Mouse (Mus musculus) embryonic facial prominence, embryonic 13.5 days (tissue): ENCODE measurements around the gene Sik2. TPM values are rescaled to one million over a fixed set of nuclear protein-coding genes. Genes with fewer than 3 reads are reported as not detected.

ENCODE experiments used
- ATAC-seq: fragments of 200-750 bp; cut with Nextera tagmentation; 2 replicates; pipeline ENCODE4 v1.8.0; 2017; ENCODE audit warnings: low read depth; ENCODE audit not compliant: insufficient number of reproducible peaks, insufficient read depth, low FRiP score, low TSS enrichment
- H3K27ac ChIP-seq: fragments of 300-500 bp; sonication (generic); 2 replicates; pipeline ENCODE4 v1.5.1; 2015; ENCODE audit warnings: moderate library complexity, mild to moderate bottlenecking, inconsistent platforms
- H3K27me3 ChIP-seq: fragments of 300-500 bp; sonication (generic); 2 replicates; pipeline ENCODE4 v1.6.1; 2015; ENCODE audit warnings: mild to moderate bottlenecking, inconsistent platforms
- H3K36me3 ChIP-seq: fragments of 300-500 bp; sonication (generic); 2 replicates; pipeline ENCODE4 v1.6.1; 2015; ENCODE audit warnings: mild to moderate bottlenecking, inconsistent platforms
- H3K4me1 ChIP-seq: fragments of 300-500 bp; sonication (generic); 2 replicates; pipeline ENCODE4 v1.6.1; 2015; ENCODE audit warnings: inconsistent platforms
- H3K4me2 ChIP-seq: fragments of 300-500 bp; sonication (generic); 2 replicates; pipeline ENCODE4 v1.6.1; 2015; ENCODE audit warnings: moderate library complexity, mild to moderate bottlenecking, inconsistent platforms
- H3K4me3 ChIP-seq: fragments of 300-500 bp; sonication (generic); 2 replicates; pipeline ENCODE4 v1.5.1; 2015; ENCODE audit warnings: mild to moderate bottlenecking, inconsistent platforms
- H3K9ac ChIP-seq: fragments of 300-500 bp; sonication (generic); 2 replicates; pipeline ENCODE4 v1.6.1; 2015; ENCODE audit warnings: mild to moderate bottlenecking, inconsistent platforms
- H3K9me3 ChIP-seq: fragments of 300-500 bp; sonication (generic); 2 replicates; pipeline ENCODE4 v1.6.1; 2016; ENCODE audit warnings: inconsistent platforms
- WGBS: fragments of 180-500 bp; shearing (Covaris S2); methylation state at CpG from one replicate; pipeline ENCODE4 v1.1.7; 2015; ENCODE audit warnings: mixed read lengths; 5-methylcytosine and 5-hydroxymethylcytosine counted together
- polyA plus RNA-seq: library from polyadenylated mRNA; unstranded; fragments of >200 nt; fragmentation: Nextera tagmentation; extraction: Ambion mirVana; gene quantifications from 2 replicates; pipeline ENCODE4 v1.2.1, GENCODE M21; 2015

Sik2 gene
- polyA plus RNA-seq, 1 experiment from 2014 or later = 19.4 TPM

- no peaks in the 10 kb centered on the region for H3K9me3 ChIP-seq
- no peaks in the 10 kb centered on the region for H3K27me3 ChIP-seq
- H3K4me3 ChIP-seq = no peak overlapping the region
- no peak overlapping the region for H3K27ac ChIP-seq
- 70% methylated on average over 3 of the region's 3 CpGs for WGBS
- no peaks in the 10 kb centered on the region for H3K36me3 ChIP-seq
- no peak overlapping the region for H3K4me2 ChIP-seq
- no peak for ATAC-seq
- no peak overlapping the region for H3K9ac ChIP-seq
- no peaks in the 10 kb centered on the region for H3K4me1 ChIP-seq
These were observed 11.5 kb upstream of the Sik2 start for GRCm38 (mm10) chr9:51020351-51020750.

DNA sequence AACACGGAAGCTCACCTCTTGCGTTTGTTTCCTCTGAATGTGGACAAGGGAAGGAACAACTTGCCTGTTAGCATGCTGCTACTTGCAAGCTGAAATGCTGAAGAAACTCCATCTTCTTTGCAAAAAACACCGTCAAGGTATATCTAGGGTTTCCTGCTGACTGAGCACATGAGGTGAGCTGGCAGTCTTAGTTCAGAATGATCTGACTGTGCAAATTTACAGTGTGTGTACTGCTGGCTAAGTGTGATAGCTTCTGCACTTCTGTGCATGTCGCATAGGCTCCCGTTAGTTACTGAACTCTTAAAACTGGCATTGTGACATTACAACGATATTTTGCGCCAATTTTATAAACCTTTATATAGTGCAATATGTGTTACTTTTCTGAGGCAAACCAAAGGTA is 10.8 kb upstream of the Sik2 start:
- H3K9me3 ChIP-seq = no peaks in the 10 kb centered on the region
- no peaks in the 10 kb centered on the region for H3K27me3 ChIP-seq
- WGBS = 75% methylated on average over 7 of the region's 7 CpGs
- no peak for ATAC-seq
- no peaks in the 10 kb centered on the region for H3K4me1 ChIP-seq
- H3K9ac ChIP-seq = no peak overlapping the region
- no peak overlapping the region for H3K4me3 ChIP-seq
- no peak overlapping the region for H3K4me2 ChIP-seq
- no peaks in the 10 kb centered on the region for H3K36me3 ChIP-seq
- H3K27ac ChIP-seq = no peak overlapping the region

DNA sequence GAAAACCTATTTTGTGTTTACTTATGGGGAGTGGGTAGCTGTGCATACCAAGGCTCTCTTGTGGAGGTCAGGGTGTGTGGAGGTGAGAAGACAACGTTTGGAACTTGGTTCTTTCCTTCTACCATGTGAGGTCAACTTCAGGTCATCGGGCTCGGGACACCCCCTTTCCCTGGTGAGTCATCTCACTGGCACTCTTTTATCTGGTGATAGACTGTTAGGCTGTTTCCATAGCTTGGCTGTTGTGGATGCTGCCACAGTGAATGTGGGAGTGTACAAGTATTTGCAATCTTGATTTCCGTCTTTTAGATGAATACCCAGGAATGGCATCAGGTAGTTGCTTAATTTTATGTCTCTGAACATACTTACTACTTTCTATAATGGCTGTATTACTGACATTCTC is 6.9 kb upstream of the Sik2 start:
- Histone ChIP-seq H3K9ac (no peak overlapping the region), H3K27ac (no peak overlapping the region), H3K4me2 (no peak overlapping the region), H3K27me3 (no peaks in the 10 kb centered on the region), H3K4me1 (no peaks in the 10 kb centered on the region), H3K9me3 (no peaks in the 10 kb centered on the region), H3K4me3 (no peak overlapping the region), H3K36me3 (no peaks in the 10 kb centered on the region)
- WGBS = 55% methylated on average over 4 of the region's 4 CpGs
- ATAC-seq = no peak

DNA sequence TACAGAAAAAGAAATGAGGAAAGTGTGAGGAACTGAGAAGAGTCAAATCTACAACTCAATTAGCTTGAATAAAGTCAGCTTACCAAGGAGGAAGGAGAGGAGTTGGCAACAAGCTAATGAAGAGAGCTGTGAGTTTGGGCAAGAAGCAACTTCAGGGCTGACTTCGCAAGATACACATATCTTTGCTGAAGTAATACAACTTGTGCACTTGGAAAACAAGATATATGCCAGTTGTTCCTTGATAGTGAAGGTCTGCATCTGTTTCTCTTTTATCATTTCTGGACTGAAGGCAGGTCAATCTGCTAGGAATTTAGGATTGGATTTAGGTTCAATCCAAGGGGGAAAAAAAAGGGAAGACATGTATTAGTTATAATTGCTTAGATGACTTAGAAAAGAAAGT is 4.8 kb upstream of the Sik2 start:
- Histone ChIP-seq H3K27me3 (no peaks in the 10 kb centered on the region), H3K36me3 (no peaks in the 10 kb centered on the region), H3K4me3 (no peak overlapping the region), H3K9ac (no peak overlapping the region), H3K9me3 (no peaks in the 10 kb centered on the region), H3K4me2 (no peak overlapping the region), H3K27ac (no peak overlapping the region), H3K4me1 (0 out of 2 replicates have a peak, but pooled peaks cover 5% of the 10 kb centered on the region)
- WGBS = 91% methylated on average over 1 of the region's 1 CpGs
- ATAC-seq = no peak

GRCm38 (mm10) chr9:51009656-51009950 is 730 bp upstream of the Sik2 start:
- Histone ChIP-seq H3K36me3 (no peaks in the 10 kb centered on the region), H3K9me3 (no peaks in the 10 kb centered on the region), H3K9ac (peak overlapping the region; percentile 64), H3K27ac (no peak overlapping the region), H3K4me3 (peak overlapping the region; percentile 71), H3K27me3 (no peaks in the 10 kb centered on the region), H3K4me1 (peaks cover 9% of the 10 kb centered on the region; the same call in 1 of the 2 replicates), H3K4me2 (peak overlapping the region; percentile 78)
- ATAC-seq = no peak
- 3% methylated on average over 6 of the region's 6 CpGs for WGBS

- Histone ChIP-seq H3K4me1 (peaks cover 9% of the 10 kb centered on the region; the same call in 1 of the 2 replicates), H3K4me2 (peak overlapping the region; percentile 78), H3K9ac (peak overlapping the region; percentile 84), H3K27ac (peak overlapping the region; percentile 76), H3K27me3 (no peaks in the 10 kb centered on the region), H3K9me3 (no peaks in the 10 kb centered on the region), H3K4me3 (peak overlapping the region; percentile 71), H3K36me3 (no peaks in the 10 kb centered on the region)
- WGBS = under 1% methylated on average over 65 of the region's 65 CpGs
- ATAC-seq = peak; percentile 50
These were observed 619 bp downstream of the Sik2 start for GRCm38 (mm10) chr9:51008068-51008840.

GRCm38 (mm10) chr9:51007726-51008067 is 1.2 kb downstream of the Sik2 start:
- Histone ChIP-seq H3K4me2 (peak overlapping the region; percentile 78), H3K9me3 (no peaks in the 10 kb centered on the region), H3K36me3 (no peaks in the 10 kb centered on the region), H3K4me3 (peak overlapping the region; percentile 71), H3K27me3 (no peaks in the 10 kb centered on the region), H3K27ac (no peak overlapping the region), H3K4me1 (peaks cover 9% of the 10 kb centered on the region; the same call in 1 of the 2 replicates), H3K9ac (peak overlapping the region; percentile 84)
- 8% methylated on average over 10 of the region's 10 CpGs for WGBS
- ATAC-seq = no peak

DNA sequence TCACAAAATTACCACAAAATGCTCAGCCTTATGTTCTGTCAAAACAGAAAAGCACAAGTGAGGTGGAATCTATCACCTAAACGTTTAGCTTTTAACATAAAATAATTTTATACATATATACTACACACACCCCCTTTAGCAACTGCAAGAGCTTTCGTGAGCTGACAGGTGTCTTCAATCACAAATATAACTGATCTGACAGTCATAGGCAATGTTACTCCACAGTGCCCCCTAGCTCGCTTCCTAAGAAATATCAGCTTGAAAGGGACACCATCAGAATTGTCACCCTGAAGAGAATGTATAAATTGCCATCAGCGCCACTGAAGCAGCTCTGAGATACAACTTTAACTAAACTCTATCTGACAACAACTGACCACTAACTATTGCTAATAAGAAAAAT is 2.0 kb downstream of the Sik2 start:
- Histone ChIP-seq H3K27me3 (no peaks in the 10 kb centered on the region), H3K36me3 (no peaks in the 10 kb centered on the region), H3K9me3 (no peaks in the 10 kb centered on the region), H3K4me3 (no peak overlapping the region), H3K4me2 (peak overlapping the region; percentile 78; the same call in 1 of the 2 replicates), H3K4me1 (peaks cover 9% of the 10 kb centered on the region; the same call in 1 of the 2 replicates), H3K9ac (no peak overlapping the region), H3K27ac (no peak overlapping the region)
- 3% methylated on average over 4 of the region's 4 CpGs for WGBS
- ATAC-seq = no peak

GRCm38 (mm10) chr9:51004062-51004461 is 4.8 kb downstream of the Sik2 start:
- Histone ChIP-seq H3K27me3 (no peaks in the 10 kb centered on the region), H3K27ac (no peak overlapping the region), H3K4me2 (no peak overlapping the region), H3K4me1 (peaks cover 5% of the 10 kb centered on the region; the same call in 1 of the 2 replicates), H3K9ac (no peak overlapping the region), H3K36me3 (peaks cover 5% of the 10 kb centered on the region), H3K9me3 (no peaks in the 10 kb centered on the region), H3K4me3 (no peak overlapping the region)
- no peak for ATAC-seq
- WGBS = 76% methylated on average over 1 of the region's 1 CpGs

- H3K4me2 ChIP-seq = no peak overlapping the region
- no peaks in the 10 kb centered on the region for H3K9me3 ChIP-seq
- no peak overlapping the region for H3K9ac ChIP-seq
- H3K27me3 ChIP-seq = no peaks in the 10 kb centered on the region
- H3K4me1 ChIP-seq = peaks cover 6% of the 10 kb centered on the region; the same call in 1 of the 2 replicates
- no peaks in the 10 kb centered on the region for H3K36me3 ChIP-seq
- no peak for ATAC-seq
- no peak overlapping the region for H3K27ac ChIP-seq
- H3K4me3 ChIP-seq = no peak overlapping the region
These were observed 22.2 kb downstream of the Sik2 start for GRCm38 (mm10) chr9:50986677-50987076.

GRCm38 (mm10) chr9:50986123-50986522 is 22.8 kb downstream of the Sik2 start:
- Histone ChIP-seq H3K27ac (no peak overlapping the region), H3K27me3 (no peaks in the 10 kb centered on the region), H3K36me3 (no peaks in the 10 kb centered on the region), H3K4me2 (no peak overlapping the region), H3K4me1 (peaks cover 6% of the 10 kb centered on the region; the same call in 1 of the 2 replicates), H3K9ac (no peak overlapping the region), H3K4me3 (no peak overlapping the region), H3K9me3 (no peaks in the 10 kb centered on the region)
- WGBS = 16% methylated on average over 8 of the region's 8 CpGs
- no peak for ATAC-seq

DNA sequence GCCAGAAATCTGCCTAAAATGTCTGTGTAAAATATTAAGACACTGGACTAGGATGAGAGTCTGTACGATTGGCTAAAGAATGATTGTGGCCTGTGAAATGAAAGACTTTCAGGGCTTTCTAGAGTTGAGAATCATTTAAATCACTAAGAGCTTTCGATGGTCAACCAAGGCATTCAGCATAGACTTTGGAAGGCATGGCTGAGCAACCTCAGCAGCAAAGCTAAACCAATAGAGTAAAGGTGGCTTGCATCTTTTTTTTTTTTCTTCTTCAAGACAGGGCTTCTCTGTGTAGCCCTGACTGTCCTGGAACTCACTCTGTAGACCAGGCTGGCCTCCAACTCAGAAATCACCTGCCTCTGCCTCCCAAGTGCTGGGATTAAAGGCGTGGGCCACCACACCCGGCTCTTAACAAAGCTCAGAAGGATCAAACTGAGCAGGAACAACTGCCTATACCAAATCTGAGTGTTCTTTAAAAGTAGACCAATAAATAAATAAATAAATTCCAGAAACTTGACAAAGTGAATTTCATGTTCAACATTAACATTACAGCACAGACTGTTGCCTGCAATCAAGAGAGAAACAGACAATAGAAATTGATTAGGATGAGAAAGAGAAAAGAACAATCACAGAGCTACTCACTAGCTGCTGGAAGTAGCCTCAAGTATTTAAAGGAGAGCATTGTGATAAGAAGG is 27.2 kb downstream of the Sik2 start:
- Histone ChIP-seq H3K27ac (no peak overlapping the region), H3K4me2 (no peak overlapping the region), H3K4me3 (no peak overlapping the region), H3K36me3 (no peaks in the 10 kb centered on the region), H3K27me3 (no peaks in the 10 kb centered on the region), H3K9me3 (no peaks in the 10 kb centered on the region), H3K4me1 (peaks cover 6% of the 10 kb centered on the region; the same call in 1 of the 2 replicates), H3K9ac (no peak overlapping the region)
- ATAC-seq = no peak
- WGBS = 93% methylated on average over 4 of the region's 4 CpGs
